Mouse (Mus musculus) C2C12 (cell line): ENCODE measurements around the gene Nrxn1.

Experiments used
- CTCF ChIP-seq: IDR thresholded peaks from one replicate; pipeline ENCODE4 v1.5.1; 2011; ENCODE audit not compliant: control insufficient read depth, insufficient read depth, insufficient read length
- MAX ChIP-seq: IDR thresholded peaks from one replicate; pipeline ENCODE4 v1.6.1; 2011; ENCODE audit warnings: mild to moderate bottlenecking, control low read depth
- MYOD1 ChIP-seq: IDR thresholded peaks from one replicate; pipeline ENCODE4 v1.6.1; 2011; ENCODE audit warnings: low read depth; ENCODE audit not compliant: control insufficient read depth, insufficient read length
- USF1 ChIP-seq: IDR thresholded peaks from one replicate; pipeline ENCODE4 v1.6.1; 2011; ENCODE audit warnings: low read depth, mild to moderate bottlenecking, control low read depth, moderate library complexity

DNA sequence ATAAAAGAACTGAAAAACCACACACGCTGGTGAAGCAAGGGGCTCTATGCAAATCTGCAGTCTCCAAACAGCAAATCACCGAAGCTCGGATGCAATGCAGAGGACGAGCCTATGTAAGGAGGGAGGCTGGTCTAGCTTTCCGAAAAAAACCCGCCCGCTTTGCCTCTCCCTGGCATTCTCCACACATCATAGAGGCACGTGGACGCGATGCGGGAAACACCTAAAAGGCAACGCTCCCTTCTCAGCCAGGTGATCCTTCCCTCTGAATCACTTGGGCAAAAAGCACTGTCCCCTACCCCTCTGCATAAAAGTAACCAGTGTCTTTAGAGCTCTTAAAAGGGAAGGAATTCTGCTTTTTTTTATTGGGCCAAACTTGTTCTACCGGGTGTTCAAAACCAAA, 637.0 kb downstream of the Nrxn1 start:
- TF ChIP-seq CTCF, result no peak
- no peak for TF ChIP-seq USF1
- TF ChIP-seq MAX, result no peak
- no peak for TF ChIP-seq MYOD1
